Mouse (Mus musculus): ENCODE measurements around the gene Irf4.

GRCm38 (mm10) chr13:30766636-30767476 is 17.8 kb downstream of the Irf4 start:
- TF ChIP-seq MAX (IDR thresholded peaks at IDR 0.05; ENCODE audit: low read depth) (no peak), MYOG (IDR thresholded peaks at IDR 0.05; ENCODE audit: control insufficient read depth in 1 of 3, insufficient read depth in 1 of 3, insufficient read length in 2 of 3, low read depth in 2 of 3) (no peak), POLR2AphosphoS2 (IDR thresholded peaks at IDR 0.05; ENCODE audit: insufficient read length, low read depth) (no peak), USF1 (IDR thresholded peaks at IDR 0.05; ENCODE audit: low read depth) (no peak), TCF12 (IDR thresholded peaks at IDR 0.05; ENCODE audit: insufficient read depth, poor library complexity, severe bottlenecking) (no peak), SRF (IDR thresholded peaks at IDR 0.05; ENCODE audit: control insufficient read depth, insufficient read length, low read depth) (no peak), MYOD1 (IDR thresholded peaks at IDR 0.05; ENCODE audit: control insufficient read depth in 1 of 3, insufficient read length in 2 of 3, low read depth in 2 of 3) (no peak), POLR2A (IDR thresholded peaks at IDR 0.05; ENCODE audit: insufficient read length, low read depth) (no peak), E2F4 (IDR thresholded peaks at IDR 0.05; ENCODE audit: insufficient read depth) (no peak), REST (IDR thresholded peaks at IDR 0.05; ENCODE audit: insufficient read depth, insufficient read length) (no peak)
